Mouse (Mus musculus): ENCODE measurements at regions not wholly inside any gene's neighbourhood (a gene's known extent, or its start where the extent isn't known, plus 50 kb on each side); places are given as distances from the start of the nearest gene placed in this dataset.

GRCm38 (mm10) chr15:64520568-64520967 lies 296.9 kb upstream of the Gm21798 start:
- no peak for DNase-seq (ENCODE audit: low spot score in 2 of 2)

GRCm38 (mm10) chr15:64532260-64533120 lies 285.0 kb upstream of the Gm21798 start:
- DNase-seq (ENCODE audit: low spot score in 2 of 2): no peak

GRCm38 (mm10) chr15:64533169-64533795 lies 284.2 kb upstream of the Gm21798 start:
- peak; percentile 43 to 47 for DNase-seq (ENCODE audit: low spot score in 2 of 2)

GRCm38 (mm10) chr15:64534166-64534565 lies 283.3 kb upstream of the Gm21798 start:
- DNase-seq (ENCODE audit: low spot score in 2 of 2): no peak

GRCm38 (mm10) chr15:64535160-64535559 lies 282.3 kb upstream of the Gm21798 start:
- DNase-seq (ENCODE audit: low spot score in 2 of 2): no peak

GRCm38 (mm10) chr15:64541395-64541794 lies 276.1 kb upstream of the Gm21798 start:
- no peak for DNase-seq (ENCODE audit: low spot score in 2 of 2)

- DNase-seq (ENCODE audit: low spot score in 2 of 2): no peak
Observed at GRCm38 (mm10) chr15:64542250-64542901, 275.1 kb upstream of the Gm21798 start.

GRCm38 (mm10) chr15:64542908-64543307 lies 274.6 kb upstream of the Gm21798 start:
- DNase-seq (ENCODE audit: low spot score in 2 of 2): no peak

GRCm38 (mm10) chr15:64546035-64546434 lies 271.5 kb upstream of the Gm21798 start:
- DNase-seq (ENCODE audit: low spot score in 2 of 2): no peak

GRCm38 (mm10) chr15:64557540-64557939 lies 260.0 kb upstream of the Gm21798 start:
- no peak for DNase-seq (ENCODE audit: low spot score in 2 of 2)

- DNase-seq (ENCODE audit: low spot score in 2 of 2): no peak
Observed at GRCm38 (mm10) chr15:64558220-64558619, 259.3 kb upstream of the Gm21798 start.

- DNase-seq (ENCODE audit: low spot score in 2 of 2): peak; percentile 79 to 87
Observed at GRCm38 (mm10) chr15:64562431-64563111, 254.9 kb upstream of the Gm21798 start.

- no peak for DNase-seq (ENCODE audit: low spot score in 2 of 2)
Observed at GRCm38 (mm10) chr15:64564703-64565102, 252.8 kb upstream of the Gm21798 start.

GRCm38 (mm10) chr15:64576891-64577535 lies 240.5 kb upstream of the Gm21798 start:
- no peak for DNase-seq (ENCODE audit: low spot score in 2 of 2)

- no peak for DNase-seq (ENCODE audit: low spot score in 2 of 2)
Observed at GRCm38 (mm10) chr15:64578991-64579390, 238.5 kb upstream of the Gm21798 start.

- DNase-seq (ENCODE audit: low spot score in 2 of 2): no peak
Observed at GRCm38 (mm10) chr15:64580481-64580880, 237.0 kb upstream of the Gm21798 start.

- DNase-seq (ENCODE audit: low spot score in 2 of 2): no peak
Observed at GRCm38 (mm10) chr15:64581046-64581445, 236.4 kb upstream of the Gm21798 start.

GRCm38 (mm10) chr15:64584129-64584528 lies 233.4 kb upstream of the Gm21798 start:
- no peak for DNase-seq (ENCODE audit: low spot score in 2 of 2)

GRCm38 (mm10) chr15:64586776-64587175 lies 230.7 kb upstream of the Gm21798 start:
- DNase-seq (ENCODE audit: low spot score in 2 of 2): no peak

- no peak for DNase-seq (ENCODE audit: low spot score in 2 of 2)
Observed at GRCm38 (mm10) chr15:64590092-64590881, 227.2 kb upstream of the Gm21798 start.

- no peak for DNase-seq (ENCODE audit: low spot score in 2 of 2)
Observed at GRCm38 (mm10) chr15:64613503-64613902, 204.0 kb upstream of the Gm21798 start.

Data from right cerebral cortex, postnatal 10 days (tissue).